Mouse (Mus musculus) spleen, postnatal 4 days (tissue): ENCODE results near the gene Cdc42bpa.

Source experiments
- DNase-seq, 2 experiments: peaks; one replicate each; pipeline ENCODE4 v3.0.0; 2022; ENCODE audit warnings: low spot score in 2 of 2

The Cdc42bpa gene

DNA sequence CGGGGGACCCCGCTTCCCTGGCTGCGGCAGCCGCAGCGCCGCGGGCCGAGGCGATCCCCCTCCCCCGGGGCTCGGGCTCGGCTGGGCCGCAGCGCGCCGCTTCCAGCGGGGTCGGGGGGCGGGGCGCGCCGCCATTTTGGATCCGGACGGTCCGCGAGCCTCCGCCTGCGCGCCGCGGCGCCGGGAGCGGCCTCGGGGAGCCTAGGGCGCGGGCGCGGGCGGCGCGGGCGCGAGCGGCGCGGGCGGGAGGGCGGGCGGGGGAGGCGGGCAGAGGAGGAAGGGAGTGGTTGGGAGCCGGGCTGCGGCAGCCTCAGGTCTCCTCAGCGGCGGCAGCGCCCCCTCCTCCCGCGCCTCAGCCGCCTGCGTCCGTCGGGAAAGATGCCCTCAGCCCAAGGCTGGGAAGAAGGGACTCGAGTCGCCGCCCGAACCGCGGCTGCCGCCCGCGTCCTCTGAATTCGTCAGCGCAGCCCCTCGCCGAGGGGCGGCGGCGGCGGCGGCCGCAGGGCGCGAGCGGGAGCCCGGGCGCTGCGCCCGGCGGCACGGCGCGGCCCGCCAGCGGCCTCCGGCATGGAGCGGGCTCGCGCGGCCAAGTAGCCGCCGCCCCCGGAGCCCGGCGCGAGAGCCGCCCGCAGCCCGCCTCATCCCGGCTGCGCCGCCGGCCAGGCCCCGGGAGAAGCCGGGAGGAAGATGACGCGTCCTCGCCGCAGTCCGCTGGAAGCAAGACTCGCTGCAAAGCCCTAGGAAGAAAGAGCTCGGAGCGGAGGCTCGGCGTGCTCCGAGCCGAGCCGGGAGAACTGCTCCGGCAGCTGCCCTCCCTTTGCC is at the start of gene Cdc42bpa:
Gene Cdc42bpa (plus strand): TSS at position 752 of the 822 bp plus-strand sequence.
- peak; percentile 75 to 89 for DNase-seq

DNA sequence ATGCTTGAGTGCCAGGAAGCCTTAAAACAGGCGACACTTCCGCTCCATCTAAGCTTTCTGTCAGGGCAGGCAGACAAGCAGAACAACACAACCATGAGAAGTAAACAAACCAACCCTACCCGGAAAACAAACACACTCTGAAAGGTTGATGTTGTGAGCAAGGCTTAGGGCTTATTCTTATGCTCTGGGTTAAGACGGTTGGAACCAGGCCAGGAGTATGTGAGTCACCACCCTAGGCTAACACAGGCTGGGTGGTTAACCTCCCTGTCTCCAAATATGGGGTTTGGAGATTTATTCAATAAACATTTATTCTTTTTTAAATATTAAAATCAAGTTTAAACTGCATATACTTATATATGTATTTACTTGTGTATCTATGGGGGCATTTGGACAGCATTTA is 46.8 kb upstream of the Cdc42bpa start:
- DNase-seq, result peak in 1 of 2 experiments; percentile 33

DNA sequence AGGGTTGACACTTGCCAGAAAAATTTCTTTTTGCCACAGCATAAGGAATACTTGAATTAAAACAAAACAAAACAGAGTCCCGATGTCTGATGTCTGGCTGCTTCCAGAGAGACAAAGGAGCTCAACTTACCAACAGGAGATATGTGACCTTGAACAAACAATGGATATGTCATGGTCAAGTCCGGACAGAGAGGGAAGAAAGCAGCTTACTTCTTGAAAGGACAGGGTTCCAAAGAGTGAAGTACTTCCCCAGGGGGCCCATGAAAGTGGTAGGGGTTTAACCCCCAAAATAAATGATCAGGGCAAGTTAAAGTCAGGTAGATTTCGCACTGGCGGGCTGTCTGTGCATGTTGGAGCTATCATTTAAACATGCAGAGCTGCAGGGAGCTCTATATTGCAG is 43.2 kb upstream of the Cdc42bpa start:
- peak; percentile 6 to 23 for DNase-seq

DNA sequence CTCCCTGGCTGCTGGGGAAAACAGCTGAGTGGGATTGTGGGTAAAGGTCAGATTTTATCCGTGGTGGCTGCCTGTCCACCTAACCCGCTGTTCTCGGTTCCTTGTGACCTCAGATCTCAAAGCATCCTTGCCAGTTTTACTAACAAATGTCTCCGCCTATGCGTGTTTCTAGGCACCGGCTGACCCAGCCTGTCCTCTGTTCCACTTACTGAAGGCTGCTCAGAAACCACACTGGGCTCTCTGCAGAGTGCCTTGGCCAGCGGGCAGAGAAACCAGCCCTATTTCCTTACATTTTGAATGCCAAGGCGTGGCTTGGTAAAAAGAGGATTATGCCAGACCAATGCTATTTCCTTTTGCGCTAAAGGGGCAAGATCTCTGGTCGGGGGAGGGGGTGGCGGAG is 42.8 kb upstream of the Cdc42bpa start:
- DNase-seq, result peak; percentile 8 to 38

DNA sequence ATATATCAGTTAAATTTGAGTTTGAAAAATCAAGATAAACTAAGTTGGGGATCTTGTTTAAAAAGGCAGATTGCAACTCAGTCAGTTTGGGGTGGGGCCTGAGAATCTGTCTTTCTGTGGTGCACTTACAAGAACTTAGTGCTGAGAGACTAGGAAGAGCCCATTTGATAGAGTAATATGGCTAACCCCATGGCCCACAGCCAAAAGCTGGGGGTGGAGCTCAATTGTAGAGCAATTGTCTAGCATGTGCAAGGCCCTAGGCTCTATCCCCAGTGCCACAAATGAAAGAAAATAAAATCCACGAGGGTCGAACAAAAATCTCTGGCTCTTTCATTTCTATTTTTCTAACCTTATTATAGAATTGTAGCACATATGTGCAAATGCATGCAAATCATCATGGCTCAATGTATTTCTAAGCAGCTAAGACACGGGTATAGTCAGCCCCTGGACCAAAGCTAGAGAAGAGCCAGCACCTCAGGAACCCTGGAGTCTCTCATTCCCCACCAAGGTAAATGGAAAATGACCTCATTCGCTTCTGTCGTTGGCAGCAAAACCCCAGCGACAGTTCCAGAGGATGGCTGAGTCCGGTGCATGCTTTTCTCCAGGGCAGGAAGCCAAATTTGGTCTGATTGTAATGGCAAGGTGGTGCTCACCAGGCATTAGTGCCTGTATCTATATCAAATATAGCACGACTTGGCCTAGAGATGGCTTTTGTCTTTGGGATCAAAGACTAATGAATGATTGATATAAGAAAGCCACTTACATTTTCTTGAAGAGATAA is 40.4 kb upstream of the Cdc42bpa start:
- peak; percentile 9 to 42 for DNase-seq

DNA sequence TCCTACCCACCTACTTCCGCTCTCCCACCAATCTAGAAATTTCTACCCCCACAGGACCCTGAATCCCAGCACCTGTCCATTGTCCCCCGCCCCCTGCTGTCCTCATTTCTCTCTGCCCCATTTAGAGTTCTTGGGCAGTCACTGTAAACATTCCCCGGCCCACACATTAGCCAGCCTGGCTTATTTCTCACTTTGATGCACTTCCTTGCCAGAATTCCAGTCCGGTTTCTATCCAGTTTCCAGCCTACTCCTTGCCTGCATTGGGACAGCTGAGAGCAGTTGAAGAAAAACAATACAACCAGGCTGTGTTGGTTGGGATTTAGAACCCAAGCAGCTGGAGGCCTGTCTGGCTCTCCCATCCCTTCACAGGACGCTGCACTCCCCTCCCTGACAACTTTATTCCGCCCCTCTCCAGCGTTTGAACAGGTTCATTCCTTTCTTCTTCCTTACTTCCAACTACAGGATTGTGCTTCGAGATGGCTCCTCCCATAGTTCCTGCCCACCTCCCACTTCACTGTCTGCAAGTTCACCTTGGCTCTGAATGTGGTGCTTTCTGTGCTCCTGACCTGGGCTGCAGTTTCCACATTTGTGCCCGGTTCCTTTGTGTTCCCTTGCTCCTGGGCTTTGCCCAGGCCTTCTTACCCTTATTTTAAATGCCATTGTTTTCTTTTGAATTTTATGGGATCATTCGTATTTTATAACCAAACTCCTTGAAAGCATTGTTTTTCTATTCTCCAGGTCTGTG is 36.4 kb upstream of the Cdc42bpa start:
- peak; percentile 7 to 49 for DNase-seq

DNA sequence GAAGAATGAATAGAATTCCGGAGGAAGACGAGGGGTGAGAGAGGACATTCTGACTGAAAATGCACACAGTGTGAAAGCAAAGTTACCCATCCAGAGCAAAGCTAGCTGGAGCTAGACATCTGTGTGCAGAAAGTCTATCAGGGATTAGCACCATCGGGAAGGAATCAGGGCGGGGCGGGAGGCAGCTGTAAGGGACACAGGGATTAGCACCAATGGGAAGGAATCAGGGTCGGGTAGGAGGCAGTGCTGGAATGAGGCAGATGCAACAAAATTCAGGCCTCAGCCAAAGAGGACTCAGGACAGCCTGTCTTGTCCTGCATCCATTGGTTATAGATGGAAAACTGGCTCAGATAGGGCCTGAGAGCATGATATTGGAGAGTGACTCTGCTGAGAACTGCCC is 34.0 kb upstream of the Cdc42bpa start:
- no peak for DNase-seq

DNA sequence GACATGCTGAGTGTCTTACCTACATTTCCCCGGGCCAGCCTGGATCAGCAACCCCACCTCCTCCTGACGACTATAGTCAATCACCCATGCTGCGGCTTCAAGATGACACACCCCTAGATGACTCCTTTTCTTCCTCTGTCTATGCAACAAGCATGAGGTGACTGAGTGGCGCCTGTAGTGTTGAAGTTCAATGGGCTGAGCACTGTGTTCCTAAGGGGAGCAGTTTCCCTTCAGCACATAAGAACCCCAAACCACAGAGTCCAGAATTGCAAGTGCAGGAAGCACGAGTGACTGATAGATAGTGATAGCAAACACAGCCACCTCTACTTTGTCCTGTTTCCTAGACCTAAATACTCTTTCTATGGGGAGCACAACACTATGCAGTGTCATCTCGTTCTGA is 33.2 kb upstream of the Cdc42bpa start:
- peak in 1 of 2 experiments; percentile 43 for DNase-seq

DNA sequence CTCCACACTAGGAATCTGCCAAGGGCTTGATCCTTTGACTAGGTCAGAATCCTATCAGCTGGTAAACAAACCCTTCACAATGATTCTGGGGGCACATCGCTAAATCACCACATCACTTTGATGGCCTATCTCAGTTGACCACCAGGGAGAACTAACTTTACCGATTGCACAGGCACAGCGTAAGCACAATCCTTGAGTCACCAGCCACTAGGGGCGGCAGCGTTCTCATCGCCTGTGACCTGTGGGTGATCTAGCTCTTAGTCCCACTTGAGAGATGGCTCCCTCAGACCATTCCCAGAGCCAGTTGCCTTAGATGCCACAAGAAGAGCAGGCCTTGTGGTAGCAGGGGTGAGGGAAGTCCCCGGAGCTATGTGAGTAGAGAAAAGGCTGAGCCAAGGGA is 31.4 kb upstream of the Cdc42bpa start:
- DNase-seq, result no peak

DNA sequence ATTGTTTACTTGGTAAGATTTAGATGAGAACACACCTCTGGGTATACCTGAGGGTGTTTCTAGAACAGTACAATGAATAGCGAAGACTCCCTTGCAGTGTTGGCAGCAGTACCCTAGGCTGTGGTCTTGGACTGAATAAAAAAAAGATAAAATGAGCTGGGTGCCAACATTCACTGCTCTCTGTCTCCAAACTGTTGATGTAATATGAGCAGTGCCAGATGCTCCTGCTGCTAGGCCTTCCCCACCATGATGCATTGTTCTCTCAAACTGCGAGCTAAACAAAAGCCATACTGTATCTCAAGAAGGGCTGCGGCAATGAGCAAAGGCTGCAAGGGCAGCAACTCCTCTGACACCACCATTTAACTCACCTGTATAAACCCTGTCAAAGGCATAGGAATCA is 29.0 kb upstream of the Cdc42bpa start:
- DNase-seq, result no peak

DNA sequence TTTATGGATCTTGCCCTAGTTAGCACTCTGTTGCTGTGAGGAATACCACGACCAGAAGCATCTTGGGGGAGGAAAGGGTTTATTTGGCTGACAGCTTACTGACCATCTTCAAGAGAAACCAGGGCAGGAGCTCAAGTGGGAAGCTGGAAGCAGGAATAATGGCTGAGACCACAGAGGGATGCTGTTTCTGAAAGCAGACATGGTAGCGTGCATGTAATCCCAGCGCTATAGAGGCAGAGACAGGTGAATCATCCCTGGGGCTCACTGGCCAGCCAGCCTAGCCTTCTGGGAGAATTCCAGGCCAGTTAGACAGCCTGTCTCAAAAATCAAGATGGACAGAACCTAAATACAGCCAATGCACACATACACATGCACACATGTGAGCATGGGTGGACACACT is 26.2 kb upstream of the Cdc42bpa start:
- no peak for DNase-seq

DNA sequence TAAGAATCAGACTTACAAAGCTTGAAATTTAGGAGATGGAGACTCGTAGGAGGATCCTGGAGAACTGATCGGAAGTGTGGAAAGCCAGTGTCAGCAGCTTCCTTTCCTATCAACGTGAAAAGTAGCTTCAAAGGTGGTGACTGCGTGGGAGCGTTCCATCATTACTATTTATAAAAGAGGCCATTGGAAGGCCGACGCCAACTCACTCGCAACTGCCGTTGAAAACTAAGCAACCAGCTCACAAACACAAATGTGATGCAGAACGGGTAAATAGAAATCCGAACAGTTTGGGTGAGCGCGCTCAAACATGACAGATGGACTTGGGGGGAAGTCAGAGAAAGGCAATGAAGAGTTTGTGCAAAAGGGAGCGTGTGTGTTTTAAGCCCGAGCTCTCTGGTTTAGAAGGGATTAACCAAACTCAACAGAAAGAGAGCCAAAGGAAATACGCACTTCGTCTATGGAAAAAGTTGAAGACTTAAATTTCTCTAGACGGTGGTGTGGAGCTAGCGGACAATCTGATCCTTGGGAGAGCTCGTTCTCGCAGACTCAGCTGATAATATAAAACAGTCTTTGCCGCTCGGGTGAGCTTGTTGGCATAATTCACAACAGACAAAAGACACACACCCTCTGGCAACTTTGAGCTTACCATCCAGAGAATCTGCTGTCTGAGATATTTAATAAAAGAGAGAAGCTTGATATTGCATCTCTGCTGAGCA is 20.0 kb upstream of the Cdc42bpa start:
- no peak for DNase-seq

DNA sequence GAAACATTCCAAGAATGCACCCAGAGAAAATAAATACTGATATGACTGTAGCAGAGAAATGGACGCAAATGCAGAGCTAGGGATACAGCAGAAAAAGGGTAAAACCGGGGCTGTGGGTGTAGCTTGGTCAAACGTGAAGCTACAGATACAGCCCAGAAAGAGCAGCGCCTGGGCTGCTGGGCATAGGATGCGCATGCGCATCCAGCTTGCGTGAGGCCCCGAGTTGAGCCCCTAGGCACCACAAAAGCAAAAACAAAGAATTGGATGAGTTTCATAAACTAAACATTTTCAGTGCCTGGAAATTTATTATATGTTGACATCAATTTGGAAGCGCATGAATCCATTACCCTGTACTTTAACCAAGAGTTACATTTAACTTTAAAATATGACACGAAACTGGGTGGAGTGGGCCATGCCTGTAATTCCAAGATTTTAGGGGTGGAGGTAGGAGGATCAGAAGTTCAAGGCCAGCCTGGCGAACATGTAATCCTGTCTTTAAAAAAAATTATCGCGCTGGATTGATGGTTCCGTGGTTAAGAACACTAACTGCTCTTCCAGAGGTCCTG is 19.4 kb upstream of the Cdc42bpa start:
- no peak for DNase-seq

DNA sequence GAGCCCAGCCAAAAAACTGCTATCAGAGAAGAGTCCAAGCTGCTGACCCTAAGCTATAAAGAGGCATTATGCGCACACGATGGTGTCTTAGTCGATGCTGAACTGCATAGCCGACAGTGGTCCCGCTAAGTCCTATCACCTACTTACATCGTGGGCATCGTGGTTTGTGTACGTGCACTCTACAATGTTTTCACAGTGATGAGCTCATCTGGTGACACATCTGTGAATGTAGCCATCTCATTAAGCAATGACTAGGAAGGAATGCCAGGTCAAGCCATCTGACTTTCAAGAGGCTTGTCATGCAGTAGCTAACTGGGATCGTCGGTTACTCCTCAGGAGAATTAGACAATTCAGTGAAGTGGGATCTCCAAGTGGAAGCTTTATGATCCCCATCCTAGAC is 15.3 kb upstream of the Cdc42bpa start:
- DNase-seq, result no peak

DNA sequence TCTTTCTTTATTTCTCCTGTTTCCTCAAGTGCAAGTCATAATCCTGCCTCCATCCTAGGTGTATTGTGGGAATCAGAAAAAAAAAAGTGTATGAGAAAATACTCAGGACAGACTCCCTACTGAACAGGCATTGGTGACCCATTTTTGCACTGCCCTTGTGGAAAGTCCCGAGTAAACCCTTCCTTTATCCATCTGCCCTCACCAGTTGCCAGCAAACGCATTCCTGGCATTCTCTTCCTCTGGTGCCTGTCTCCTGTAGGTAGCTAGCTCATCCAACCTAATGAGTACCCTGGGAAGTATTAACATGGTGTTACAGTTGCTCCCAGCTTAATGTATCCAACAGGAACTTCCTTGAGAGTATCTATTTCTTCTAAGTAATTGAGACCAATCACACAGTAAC is 13.7 kb upstream of the Cdc42bpa start:
- DNase-seq, result no peak

DNA sequence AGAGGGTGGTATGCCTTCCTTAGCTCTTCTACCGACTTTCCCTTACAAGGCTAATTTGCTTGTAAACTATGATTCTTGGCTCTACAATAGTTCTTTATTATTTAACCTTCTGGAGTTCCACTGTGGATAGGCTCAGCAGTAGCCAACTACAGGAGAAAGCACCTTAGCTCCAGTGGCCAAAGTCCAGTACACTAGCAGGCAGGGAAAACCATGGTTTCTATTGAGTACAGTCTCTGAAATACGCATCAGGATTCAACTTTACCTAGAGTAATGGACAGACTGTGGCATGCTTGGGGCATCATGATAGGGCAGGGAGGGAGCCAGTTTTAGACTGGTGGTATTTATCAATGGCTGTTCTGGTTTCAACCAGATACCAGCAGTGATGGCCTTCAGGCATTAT is 12.6 kb upstream of the Cdc42bpa start:
- DNase-seq, result peak in 1 of 2 experiments; percentile 25

DNA sequence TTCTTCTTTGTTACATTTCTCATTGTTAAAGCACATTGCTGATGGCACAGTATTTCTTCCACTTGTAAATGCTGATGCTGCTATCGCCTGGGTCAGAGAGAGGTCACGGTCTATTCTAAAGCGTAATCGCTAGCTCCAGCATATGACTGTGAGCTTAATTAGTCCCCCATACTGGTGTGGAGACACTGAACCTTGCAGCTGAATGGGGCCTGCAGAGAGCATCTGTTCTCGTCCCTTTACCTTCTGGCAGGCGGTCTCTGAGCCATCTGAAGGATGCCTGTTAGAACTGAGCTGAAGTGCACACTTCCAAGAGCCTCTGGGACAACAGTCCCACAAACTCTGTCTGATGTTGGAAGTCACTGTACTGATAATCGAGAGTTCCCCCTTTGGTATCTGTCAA is 8.7 kb upstream of the Cdc42bpa start:
- peak in 1 of 2 experiments; percentile 31 for DNase-seq

DNA sequence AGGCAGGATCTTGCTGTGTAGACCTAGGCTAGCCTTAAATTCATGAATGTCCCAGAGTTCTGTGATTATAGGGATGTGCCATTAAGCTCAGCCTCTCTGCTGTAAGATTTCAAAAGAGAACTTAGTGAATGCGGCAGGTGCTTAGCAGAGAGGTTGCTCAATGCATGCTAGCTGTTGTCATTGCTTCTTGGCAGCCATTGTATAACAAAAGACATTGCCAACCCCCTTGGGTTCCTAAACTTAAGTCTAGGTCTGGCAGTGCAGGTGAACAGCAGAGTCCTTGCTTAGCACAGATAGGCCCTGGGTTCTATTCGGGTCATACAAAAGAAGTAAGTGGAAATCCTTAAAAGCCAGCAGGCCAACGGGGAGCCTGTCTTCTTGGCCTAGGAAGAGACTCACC is 7.0 kb upstream of the Cdc42bpa start:
- DNase-seq, result peak in 1 of 2 experiments; percentile 30

DNA sequence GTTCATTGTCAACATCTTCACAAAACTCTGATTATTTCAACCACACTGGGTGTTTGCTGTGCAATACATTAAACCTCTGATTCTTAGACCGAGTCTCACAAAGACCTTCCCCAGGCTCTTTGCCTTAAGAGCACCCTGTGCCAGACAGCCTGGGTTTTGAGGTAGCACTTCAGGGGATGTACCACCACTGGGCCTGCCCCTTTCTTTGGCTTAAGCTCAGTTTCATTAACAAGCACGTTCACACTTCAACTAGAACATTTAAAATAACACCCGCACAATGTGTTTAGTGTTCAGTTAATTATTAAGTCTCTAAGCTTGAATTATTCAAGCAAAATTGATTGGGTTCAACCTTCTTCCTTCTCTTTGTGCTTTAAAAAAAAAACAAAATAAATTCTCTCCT is 2.8 kb upstream of the Cdc42bpa start:
- no peak for DNase-seq

DNA sequence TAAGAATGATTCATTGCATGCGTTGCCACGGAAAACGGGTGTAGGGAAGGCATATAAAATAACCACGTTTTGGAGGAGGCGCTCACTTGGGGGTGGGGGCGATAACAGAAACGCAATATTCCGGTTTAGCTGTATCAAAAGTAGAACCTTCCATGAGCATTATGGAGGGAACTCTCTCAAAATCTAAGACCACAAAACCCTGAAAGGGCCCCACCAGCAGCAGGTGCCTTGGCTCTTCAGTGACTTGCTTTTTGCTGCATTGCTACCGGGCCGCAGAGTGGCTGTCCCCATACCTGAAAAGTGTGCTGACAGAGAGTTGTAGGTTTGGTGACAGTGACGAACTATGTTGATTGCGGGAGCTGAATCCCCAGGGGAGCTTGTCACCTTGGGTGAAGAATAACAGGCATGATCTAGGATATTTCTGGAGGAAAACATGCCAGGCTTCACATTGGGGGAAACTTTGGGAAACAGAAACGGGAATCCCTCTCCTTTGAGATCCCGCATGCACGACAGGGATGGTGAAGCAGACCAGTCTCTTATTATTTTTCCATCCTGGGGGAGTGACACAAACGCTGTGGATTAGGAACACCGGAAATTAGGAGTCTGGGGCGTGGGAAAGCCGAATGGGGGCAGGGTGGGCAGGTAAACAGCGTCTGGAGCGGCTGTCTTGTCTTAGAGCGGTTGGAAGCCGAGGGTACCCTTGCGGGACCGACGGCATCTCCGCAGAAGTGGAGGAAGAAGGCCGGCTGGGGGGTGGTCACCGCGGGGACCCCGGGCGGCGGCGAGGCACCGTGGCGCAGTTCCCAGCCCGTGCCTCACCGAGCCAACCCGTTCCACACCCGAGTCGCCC is 1.2 kb upstream of the Cdc42bpa start:
- peak in 1 of 2 experiments; percentile 18 for DNase-seq

DNA sequence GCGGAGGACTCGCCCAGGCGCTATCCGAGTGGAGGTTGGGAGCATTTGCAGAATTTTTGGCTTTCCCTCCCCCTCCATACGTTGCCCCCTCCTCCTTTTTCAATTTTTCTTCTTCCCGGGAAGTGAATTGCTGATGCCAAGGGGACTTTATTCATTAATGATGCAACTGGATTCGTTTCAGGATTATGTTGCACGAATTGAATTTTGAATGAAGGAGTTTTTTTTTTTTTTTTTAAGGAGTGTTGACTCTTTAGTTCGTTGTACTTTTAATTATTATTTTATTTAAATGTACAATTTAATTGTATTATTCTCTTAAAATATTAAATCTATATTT is 238 bp downstream of the Cdc42bpa start:
- no peak for DNase-seq
